In the genomic region with DNA sequence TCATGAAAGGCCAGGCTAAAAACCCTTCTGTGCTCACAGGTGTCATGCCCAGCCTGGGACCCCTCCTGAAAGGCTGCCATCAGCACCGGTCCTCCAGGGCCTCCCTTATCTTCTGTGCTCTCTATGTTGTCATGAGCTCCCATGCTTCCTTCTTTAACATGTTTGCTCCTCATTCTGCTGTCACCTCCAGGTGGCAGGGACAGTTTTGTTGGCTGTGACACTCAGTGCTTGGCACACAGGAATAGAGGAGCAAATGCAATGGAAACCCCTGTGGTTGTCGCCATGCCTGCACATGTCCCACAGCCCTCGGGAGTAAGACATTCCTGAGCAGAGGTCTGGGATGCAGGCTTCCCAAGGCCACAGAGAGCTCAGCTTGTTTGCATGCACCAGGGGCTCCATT, we compare ENCODE assay signal across 20 mouse cellular contexts.
A peak's percentile ranks its signal among the peaks of the same experiment; 100 is the strongest.
DNase-seq lines count a peak whose midpoint lies in the region; TF ChIP-seq lines count a peak whose summit lies in the region.
"Had no signal": no experiment of that assay in that cellular context is flagged by ENCODE, and none has a peak within 500 bp of the region (broad histone marks: within the 10 kb centered on the region; RNA-seq: fewer than 3 reads in every experiment).

No protein-coding gene starts in this region.

- peaks cover 22 to 56% of the 10 kb centered on the region in 2 experiments for H3K4me1 ChIP-seq in CH12.LX (ENCODE audit: control insufficient read depth in 1 of 2, insufficient read depth in 2 of 2)
- H3K4me1 ChIP-seq: embryonic facial prominence, embryonic 15.5 days; forebrain, embryonic 15.5 days had no signal

- DNase-seq in cerebellum, adult 9-11 months, result peak; percentile 24
- no peak for DNase-seq in cerebellum, adult 8-10 months
- peak; percentile 10 for DNase-seq in gastrocnemius, adult 2 months
- no peak for DNase-seq in gastrocnemius, postnatal 25 days
- DNase-seq in CH12.LX (ENCODE audit: extremely low read depth), result no peak
- peak; percentile 38 for DNase-seq in brain, adult 2 months (ENCODE audit: low read depth, low spot score)
- no peak for DNase-seq in urinary bladder, adult 2 months (ENCODE audit: low spot score)
- DNase-seq: adrenal gland, adult 8-10 months; adrenal gland, postnatal 14 days; adrenal gland, postnatal 36 days; cerebellum, adult 11 months; cerebellum, adult 9-10 months; cerebellum, postnatal 36 days; embryo, embryonic 11 days had no signal

- no peaks in the 10 kb centered on the region for H3K9me3 ChIP-seq in CH12.LX (replicated peaks; ENCODE audit: low read length)
- H3K9me3 ChIP-seq: embryonic facial prominence, embryonic 13.5 days; embryonic facial prominence, embryonic 15.5 days; forebrain, embryonic 13.5 days; forebrain, embryonic 15.5 days had no signal

- TF ChIP-seq POLR2A in CH12.LX (IDR thresholded peaks at IDR 0.05; ENCODE audit: low read depth, low read length), result no peak

- no peaks in the 10 kb centered on the region for H3K79me2 ChIP-seq in CH12.LX (replicated peaks; ENCODE audit: control insufficient read depth, extremely low read depth, insufficient read depth, poor library complexity, severe bottlenecking)

- TF ChIP-seq RAD21 in CH12.LX (IDR thresholded peaks at IDR 0.05; ENCODE audit: low read depth, low read length), result no peak

- no peaks in the 10 kb centered on the region for H3K27me3 ChIP-seq in CH12.LX (replicated peaks)
- H3K27me3 ChIP-seq: embryonic facial prominence, embryonic 13.5 days; embryonic facial prominence, embryonic 15.5 days; forebrain, embryonic 13.5 days; forebrain, embryonic 15.5 days had no signal

- no peak for TF ChIP-seq EP300 in CH12.LX (IDR thresholded peaks at IDR 0.05; ENCODE audit: low read length)

- dilution Hi-C loops in CH12.LX (cut with MboI; ENCODE audit: extremely low pct_ligation_motif_present, extremely low pct_unique_long_range_greater_than_20kb, low sequenced_read_pairs), result no loop called here

- no peak overlapping the region for H3K9ac ChIP-seq in CH12.LX (ENCODE audit: insufficient read depth, low read depth)
- H3K9ac ChIP-seq: embryonic facial prominence, embryonic 13.5 days; embryonic facial prominence, embryonic 15.5 days; forebrain, embryonic 13.5 days; forebrain, embryonic 15.5 days had no signal

- in situ Hi-C loops in CH12.LX (cut with MboI; ENCODE audit: low pct_ligation_motif_present, low pct_unique_long_range_greater_than_20kb, low sequenced_read_pairs), result no loop called here

- no peak overlapping the region for H3K4me2 ChIP-seq in CH12.LX (ENCODE audit: insufficient read depth, low read depth, poor library complexity, severe bottlenecking)
- H3K4me2 ChIP-seq: embryonic facial prominence, embryonic 13.5 days; embryonic facial prominence, embryonic 15.5 days; forebrain, embryonic 13.5 days; forebrain, embryonic 15.5 days had no signal

- no peaks in the 10 kb centered on the region for H3K36me3 ChIP-seq in CH12.LX (replicated peaks in 1 of 2; ENCODE audit: control insufficient read depth in 1 of 2, insufficient read depth in 1 of 2, low read length in 1 of 2)
- H3K36me3 ChIP-seq: embryonic facial prominence, embryonic 15.5 days; forebrain, embryonic 15.5 days; G1E had no signal

- no peak for TF ChIP-seq CTCF in gastrocnemius, adult 2 months (IDR thresholded peaks at IDR 0.05)
- TF ChIP-seq CTCF in CH12.LX (conservative IDR thresholded peaks at IDR 0.05 in 1 of 2, IDR thresholded peaks at IDR 0.05 in 1 of 2; ENCODE audit: low read depth in 2 of 2, low read length in 2 of 2), result no peak

- H3K27ac ChIP-seq in gastrocnemius, adult 2 months, result no peak overlapping the region
- peak overlapping the region; percentile 25; the same call in 1 of the 2 replicates for H3K27ac ChIP-seq in CH12.LX (ENCODE audit: insufficient read depth, low read depth)
- H3K27ac ChIP-seq: embryonic facial prominence, embryonic 13.5 days; embryonic facial prominence, embryonic 15.5 days; forebrain, embryonic 13.5 days; forebrain, embryonic 15.5 days had no signal

- H3K4me3 ChIP-seq in gastrocnemius, adult 2 months, result no peak overlapping the region
- H3K4me3 ChIP-seq in CH12.LX (replicated peaks in 1 of 3; ENCODE audit: low read depth in 2 of 3, low read length in 2 of 3, poor library complexity in 1 of 3), result no peak overlapping the region
- H3K4me3 ChIP-seq: embryonic facial prominence, embryonic 13.5 days; embryonic facial prominence, embryonic 15.5 days; erythroblast, embryonic 14.5 days; forebrain, embryonic 13.5 days; forebrain, embryonic 15.5 days had no signal

- intact Hi-C loops in gastrocnemius, adult 2 months (cut with DNase I), result no loop called here

TF ChIP-seq in CH12.LX, 34 proteins besides CTCF, POLR2A, EP300 and RAD21:
- TF ChIP-seq MAX (IDR thresholded peaks at IDR 0.05; ENCODE audit: low read length), result peak; percentile 26; the same call in 1 of the 2 replicates
- TF ChIP-seq TBP (conservative IDR thresholded peaks at IDR 0.05; ENCODE audit: low read depth, low read length), result no peak

Comparison
In these comparisons a context has a peak if more than half of its experiments do, and no peak if none do; other contexts are left out.
1. DNase-seq: peak in cerebellum, adult 9-11 months (single experiment), gastrocnemius, adult 2 months (single experiment) and brain, adult 2 months (single experiment); none in cerebellum, adult 8-10 months (single experiment), gastrocnemius, postnatal 25 days (single experiment), CH12.LX (single experiment) and urinary bladder, adult 2 months (single experiment).